Mouse (Mus musculus) adrenal gland, postnatal 14 days (tissue): ENCODE measurements around the gene Ubxn10. TPM values are rescaled to one million over a fixed set of nuclear protein-coding genes. Genes with fewer than 3 reads are reported as not detected.

Experiments
- total RNA-seq: library from RNA; stranded (reverse); gene quantifications from 2 replicates; pipeline ENCODE4 v1.2.3, GENCODE M21; 2021

Ubxn10 gene
- total RNA-seq, 1 experiment from 2014 or later, result 0.89 TPM

Other genes with a start within 250 kb of the Ubxn10 start
- not detected in 2 replicates for gene Vwa5b1, start 101.3 kb downstream of the Ubxn10 start, total RNA-seq
- gene Pla2g2c, start 12.4 kb downstream of the Ubxn10 start, total RNA-seq, result not detected in 2 replicates
- gene Pla2g2f, start 20.5 kb upstream of the Ubxn10 start, total RNA-seq, result 13.7 and 14.3 TPM in 2 replicates
- 1.1 and 10.7 TPM in 2 replicates for gene Pla2g2d, start 38.6 kb upstream of the Ubxn10 start, total RNA-seq
- gene Pla2g5, start 126.3 kb upstream of the Ubxn10 start, total RNA-seq, result 9.2 and 13.2 TPM in 2 replicates
- not detected in 2 replicates for gene Gm13030, start 136.8 kb upstream of the Ubxn10 start, total RNA-seq
- gene Pla2g2e, start 140.8 kb upstream of the Ubxn10 start, total RNA-seq, result 1.2 and 1.4 TPM in 2 replicates
- 11.0 and 12.1 TPM in 2 replicates for gene Otud3, start 176.8 kb upstream of the Ubxn10 start, total RNA-seq
- not detected in 2 replicates for gene Rnf186, start 229.9 kb upstream of the Ubxn10 start, total RNA-seq
- 14.0 and 15.8 TPM in 2 replicates for gene Tmco4, start 235.7 kb upstream of the Ubxn10 start, total RNA-seq